Mouse (Mus musculus) megakaryocyte, embryonic 14.5 days (primary cell): Measurements from ENCODE around the gene Grin3b.

Experiments
- FLI1 ChIP-seq: IDR thresholded peaks from 2 replicates; pipeline ENCODE4 v1.6.1; 2012; ENCODE audit warnings: low read length, inconsistent platforms, mixed read lengths
- GATA1 ChIP-seq: IDR thresholded peaks from 3 replicates; pipeline ENCODE4 v1.6.1; 2012; ENCODE audit warnings: mixed read lengths, low read length, inconsistent platforms, borderline replicate concordance

DNA sequence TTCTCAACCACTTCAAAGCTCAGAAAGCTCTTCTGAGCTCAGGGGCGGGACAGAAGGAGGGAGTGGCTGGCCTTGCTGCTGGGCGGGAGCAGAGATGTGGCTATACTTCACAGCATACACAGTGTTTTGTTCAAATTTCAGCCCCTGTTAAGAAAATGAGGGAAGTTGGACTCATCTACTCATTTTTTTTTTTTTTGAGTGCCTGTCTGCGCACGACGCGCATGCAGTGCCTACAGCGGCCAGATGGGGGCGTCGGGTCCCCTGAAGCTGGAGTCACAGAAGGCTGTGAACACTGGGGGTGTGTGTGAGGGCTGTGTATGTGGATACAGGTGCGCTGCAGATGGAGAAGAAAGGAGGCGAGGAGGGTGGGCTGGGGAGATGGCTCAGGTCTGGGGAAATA lies 16.4 kb downstream of the Grin3b start:
- TF ChIP-seq GATA1 (no peak), FLI1 (no peak)
